Mouse (Mus musculus): ENCODE results near the gene Hint3. TPM values are rescaled to one million over a fixed set of nuclear protein-coding genes. Genes with fewer than 3 reads are reported as not detected.
"Not testable (repeated sequence)": the region's sequence is repeated elsewhere in the genome, so short reads cannot be mapped to it uniquely, and the experiment has no call there.

The Hint3 gene
- polyA plus RNA-seq, 1 experiment: 7.9 TPM

GRCm38 (mm10) chr10:30629977-30630376, 545 bp upstream of the Hint3 start:
- TF ChIP-seq POLR2A (IDR thresholded peaks at IDR 0.05; ENCODE audit: borderline replicate concordance, extremely low read depth, low read depth, low read length) (no peak), CTCF (IDR thresholded peaks at IDR 0.05; ENCODE audit: insufficient read depth, low read length) (no peak)
- DNase-seq: no peak
- Histone ChIP-seq H3K4me3 (replicated peaks; ENCODE audit: extremely low read depth, low read depth, low read length) (no peak overlapping the region), H3K4me1 (ENCODE audit: control insufficient read depth, insufficient read depth, low read length) (peaks cover 2% of the 10 kb centered on the region)

GRCm38 (mm10) chr10:30628444-30628843, 988 bp downstream of the Hint3 start:
- DNase-seq; H3K4me3 ChIP-seq (replicated peaks; ENCODE audit: extremely low read depth, low read depth, low read length); H3K4me1 ChIP-seq (ENCODE audit: control insufficient read depth, insufficient read depth, low read length): not testable (repeated sequence)
- 88% methylated on average over 11 of the region's 11 CpGs for WGBS

GRCm38 (mm10) chr10:30627548-30627947, 1.9 kb downstream of the Hint3 start:
- 15% methylated on average over 1 of the region's 1 CpGs for WGBS
- peaks cover 3% of the 10 kb centered on the region for H3K4me1 ChIP-seq (ENCODE audit: control insufficient read depth, insufficient read depth, low read length)
- no peak overlapping the region for H3K4me3 ChIP-seq (replicated peaks; ENCODE audit: extremely low read depth, low read depth, low read length)
- TF ChIP-seq CTCF (IDR thresholded peaks at IDR 0.05; ENCODE audit: insufficient read depth, low read length) (no peak), POLR2A (IDR thresholded peaks at IDR 0.05; ENCODE audit: borderline replicate concordance, extremely low read depth, low read depth, low read length) (no peak)
- DNase-seq: no peak

- peaks cover 3% of the 10 kb centered on the region for H3K4me1 ChIP-seq (ENCODE audit: control insufficient read depth, insufficient read depth, low read length)
- DNase-seq: no peak
- TF ChIP-seq CTCF (IDR thresholded peaks at IDR 0.05; ENCODE audit: insufficient read depth, low read length) (no peak), POLR2A (IDR thresholded peaks at IDR 0.05; ENCODE audit: borderline replicate concordance, extremely low read depth, low read depth, low read length) (no peak)
- H3K4me3 ChIP-seq (replicated peaks; ENCODE audit: extremely low read depth, low read depth, low read length): no peak overlapping the region
- 46% methylated on average over 5 of the region's 5 CpGs for WGBS
These were observed 5.0 kb downstream of the Hint3 start for GRCm38 (mm10) chr10:30624161-30625019.

DNA sequence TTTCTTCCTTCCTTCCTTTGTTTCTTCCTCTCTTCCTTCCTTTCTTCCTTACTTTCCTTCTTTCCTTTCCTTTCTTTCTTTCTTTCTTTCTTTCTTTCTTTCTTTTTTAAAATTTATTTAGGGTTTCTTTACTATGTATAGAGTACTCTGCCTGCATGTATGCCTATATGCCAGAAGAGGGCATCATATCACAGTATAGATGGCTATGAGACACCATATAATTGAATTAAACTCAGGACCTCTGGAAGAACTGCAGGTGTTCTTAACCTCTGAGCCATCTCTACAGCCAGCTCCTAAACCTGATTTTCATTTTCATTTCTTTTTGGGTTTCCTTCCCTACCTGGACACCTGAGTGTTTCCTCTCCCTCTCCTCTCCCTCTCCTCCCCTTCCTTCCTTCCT, 6.5 kb downstream of the Hint3 start:
- no peak for DNase-seq
- Histone ChIP-seq H3K4me3 (replicated peaks; ENCODE audit: extremely low read depth, low read depth, low read length) (no peak overlapping the region), H3K4me1 (ENCODE audit: control insufficient read depth, insufficient read depth, low read length) (peaks cover 3% of the 10 kb centered on the region)
- TF ChIP-seq POLR2A (IDR thresholded peaks at IDR 0.05; ENCODE audit: borderline replicate concordance, extremely low read depth, low read depth, low read length): no peak
- TF ChIP-seq CTCF (IDR thresholded peaks at IDR 0.05; ENCODE audit: insufficient read depth, low read length): no peak

- Histone ChIP-seq H3K4me3 (replicated peaks; ENCODE audit: extremely low read depth, low read depth, low read length) (peak overlapping the region; percentile 66), H3K4me1 (ENCODE audit: control insufficient read depth, insufficient read depth, low read length) (peaks cover 3% of the 10 kb centered on the region)
- 43% methylated on average over 3 of the region's 3 CpGs for WGBS
- TF ChIP-seq CTCF (IDR thresholded peaks at IDR 0.05; ENCODE audit: insufficient read depth, low read length): no peak
- TF ChIP-seq POLR2A (IDR thresholded peaks at IDR 0.05; ENCODE audit: borderline replicate concordance, extremely low read depth, low read depth, low read length): no peak
- no peak for DNase-seq
These were observed 10.6 kb downstream of the Hint3 start for GRCm38 (mm10) chr10:30618918-30619210.

- TF ChIP-seq POLR2A (IDR thresholded peaks at IDR 0.05; ENCODE audit: borderline replicate concordance, extremely low read depth, low read depth, low read length) (peak; percentile 64), CTCF (IDR thresholded peaks at IDR 0.05; ENCODE audit: insufficient read depth, low read length) (no peak)
- 2% methylated on average over 49 of the region's 49 CpGs for WGBS
- H3K4me3 ChIP-seq (replicated peaks; ENCODE audit: extremely low read depth, low read depth, low read length): peak overlapping the region; percentile 96
- DNase-seq: peak; percentile 97
- peaks cover 3% of the 10 kb centered on the region for H3K4me1 ChIP-seq (ENCODE audit: control insufficient read depth, insufficient read depth, low read length)
These were observed 11.1 kb downstream of the Hint3 start for GRCm38 (mm10) chr10:30618091-30618917.

GRCm38 (mm10) chr10:30613039-30613438, 16.4 kb downstream of the Hint3 start:
- H3K4me1 ChIP-seq (ENCODE audit: control insufficient read depth, insufficient read depth, low read length): peaks cover 3% of the 10 kb centered on the region
- WGBS: 84% methylated on average over 4 of the region's 4 CpGs
- H3K4me3 ChIP-seq (replicated peaks; ENCODE audit: extremely low read depth, low read depth, low read length): no peak overlapping the region
- no peak for DNase-seq
- TF ChIP-seq CTCF (IDR thresholded peaks at IDR 0.05; ENCODE audit: insufficient read depth, low read length): no peak
- no peak for TF ChIP-seq POLR2A (IDR thresholded peaks at IDR 0.05; ENCODE audit: borderline replicate concordance, extremely low read depth, low read depth, low read length)

- no peaks in the 10 kb centered on the region for H3K4me1 ChIP-seq (ENCODE audit: control insufficient read depth, insufficient read depth, low read length)
- H3K4me3 ChIP-seq (replicated peaks; ENCODE audit: extremely low read depth, low read depth, low read length): no peak overlapping the region
- TF ChIP-seq POLR2A (IDR thresholded peaks at IDR 0.05; ENCODE audit: borderline replicate concordance, extremely low read depth, low read depth, low read length): no peak
- TF ChIP-seq CTCF (IDR thresholded peaks at IDR 0.05; ENCODE audit: insufficient read depth, low read length): no peak
- no peak for DNase-seq
These were observed 19.8 kb downstream of the Hint3 start for GRCm38 (mm10) chr10:30609614-30610013.

DNA sequence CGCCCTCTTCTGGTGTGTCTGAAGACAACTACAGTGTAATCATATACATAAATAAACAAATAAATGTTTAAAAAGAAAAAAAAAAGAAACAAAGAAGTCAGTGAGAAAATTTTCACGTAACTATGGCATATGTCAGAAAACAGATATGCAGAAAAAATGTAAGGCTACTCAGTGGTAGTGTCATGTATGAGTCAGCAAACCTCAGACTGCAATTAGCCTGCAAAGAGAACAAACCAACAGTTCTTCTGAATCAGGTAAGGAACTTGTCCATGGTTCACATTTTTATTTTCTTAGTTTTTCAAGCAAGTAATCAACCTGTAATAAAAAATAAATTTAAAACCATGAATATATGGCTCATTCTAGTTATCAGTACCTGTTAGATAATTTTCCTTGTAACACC, 21.3 kb downstream of the Hint3 start:
- no peak for DNase-seq
- Histone ChIP-seq H3K4me3 (replicated peaks; ENCODE audit: extremely low read depth, low read depth, low read length) (no peak overlapping the region), H3K4me1 (ENCODE audit: control insufficient read depth, insufficient read depth, low read length) (no peaks in the 10 kb centered on the region)
- WGBS: 73% methylated on average over 2 of the region's 2 CpGs
- TF ChIP-seq POLR2A (IDR thresholded peaks at IDR 0.05; ENCODE audit: borderline replicate concordance, extremely low read depth, low read depth, low read length) (no peak), CTCF (IDR thresholded peaks at IDR 0.05; ENCODE audit: insufficient read depth, low read length) (no peak)

All from lung, adult 2 months (tissue).